Mouse (Mus musculus) lung, postnatal 14 days (tissue): ENCODE measurements around the gene Gm12166.
"Not testable (repeated sequence)": the region's sequence is repeated elsewhere in the genome, so short reads cannot be mapped to it uniquely, and the experiment has no call there.

Source experiments
- DNase-seq: peaks from one replicate; pipeline ENCODE4 v3.0.0; 2021

Gm12166 gene

GRCm38 (mm10) chr11:46054911-46055895, 3.1 kb upstream of the Gm12166 start:
- DNase-seq = no peak

- DNase-seq = no peak
These were observed 2.2 kb upstream of the Gm12166 start for GRCm38 (mm10) chr11:46054311-46054710.

- not testable (repeated sequence) for DNase-seq
These were observed 1.3 kb upstream of the Gm12166 start for GRCm38 (mm10) chr11:46053457-46053856.

- no peak for DNase-seq
These were observed 4.9 kb downstream of the Gm12166 start for GRCm38 (mm10) chr11:46047264-46047663.

- DNase-seq = no peak
These were observed 7.3 kb downstream of the Gm12166 start for GRCm38 (mm10) chr11:46044781-46045180.

- DNase-seq = no peak
These were observed 10.4 kb downstream of the Gm12166 start for GRCm38 (mm10) chr11:46041607-46042267.

GRCm38 (mm10) chr11:46040841-46041556, 11.1 kb downstream of the Gm12166 start:
- no peak for DNase-seq

- no peak for DNase-seq
These were observed 12.8 kb downstream of the Gm12166 start for GRCm38 (mm10) chr11:46039335-46039734.

GRCm38 (mm10) chr11:46038901-46039300, 13.2 kb downstream of the Gm12166 start:
- no peak for DNase-seq

- no peak for DNase-seq
These were observed 15.7 kb downstream of the Gm12166 start for GRCm38 (mm10) chr11:46036374-46036773.

- DNase-seq = no peak
These were observed 19.2 kb downstream of the Gm12166 start for GRCm38 (mm10) chr11:46032956-46033355.

- no peak for DNase-seq
These were observed 20.7 kb downstream of the Gm12166 start for GRCm38 (mm10) chr11:46031470-46031869.

GRCm38 (mm10) chr11:46030026-46030425, 22.1 kb downstream of the Gm12166 start:
- DNase-seq = no peak

GRCm38 (mm10) chr11:46029485-46029884, 22.6 kb downstream of the Gm12166 start:
- DNase-seq = no peak

GRCm38 (mm10) chr11:46027952-46028814, 23.9 kb downstream of the Gm12166 start:
- no peak for DNase-seq

- peak; percentile 68 for DNase-seq
These were observed 26.1 kb downstream of the Gm12166 start for GRCm38 (mm10) chr11:46025962-46026392.

- no peak for DNase-seq
These were observed 29.1 kb downstream of the Gm12166 start for GRCm38 (mm10) chr11:46022983-46023382.

- DNase-seq = no peak
These were observed 30.3 kb downstream of the Gm12166 start for GRCm38 (mm10) chr11:46021850-46022249.

GRCm38 (mm10) chr11:46020246-46020645, 31.9 kb downstream of the Gm12166 start:
- no peak for DNase-seq

GRCm38 (mm10) chr11:46016061-46016460, 36.1 kb downstream of the Gm12166 start:
- peak; percentile 83 for DNase-seq
